Mouse (Mus musculus) CH12.LX (cell line): Measurements from ENCODE around the gene Carhsp1. TPM values are rescaled to one million over a fixed set of nuclear protein-coding genes. Genes with fewer than 3 reads are reported as not detected.

Experiments used
- DNase-seq: peaks from one replicate; pipeline ENCODE4 v3.0.0-alpha.2; 2013; ENCODE audit errors: extremely low read depth
- H3K27ac ChIP-seq: 2 replicates; pipeline ENCODE4 v1.5.1; 2012; ENCODE audit warnings: low read depth, mild to moderate bottlenecking, control low read depth, moderate library complexity; ENCODE audit not compliant: insufficient read depth
- H3K27me3 ChIP-seq: replicated peaks from 2 replicates; pipeline ENCODE3; 2012; ENCODE audit warnings: inconsistent platforms
- H3K36me3 ChIP-seq, 2 experiments: replicated peaks in 1 of 2; 2 replicates each; pipeline versions ENCODE3 to v1.6.1; 2012; ENCODE audit warnings: inconsistent platforms in 1 of 2, low read length in 1 of 2, mild to moderate bottlenecking in 1 of 2, mixed read lengths in 1 of 2, moderate library complexity in 1 of 2; ENCODE audit not compliant: control insufficient read depth in 1 of 2, insufficient read depth in 1 of 2
- H3K4me1 ChIP-seq, 2 experiments: 2 replicates each; pipeline ENCODE4 v1.6.1; 2012; ENCODE audit warnings: inconsistent platforms in 1 of 2, moderate library complexity in 1 of 2; ENCODE audit not compliant: insufficient read depth in 2 of 2, control insufficient read depth in 1 of 2
- H3K4me2 ChIP-seq: 2 replicates; pipeline ENCODE4 v1.6.1; 2012; ENCODE audit warnings: low read depth, mild to moderate bottlenecking, control low read depth; ENCODE audit not compliant: poor library complexity, insufficient read depth, severe bottlenecking
- H3K4me3 ChIP-seq, 3 experiments: fragments of 150-350 bp in 1 of 3; sonication (generic) in 1 of 3; replicated peaks in 1 of 3; 2 replicates each; pipeline versions ENCODE3 to v1.5.1; 2011 to 2012; ENCODE audit warnings: low read depth in 2 of 3, low read length in 2 of 3, mild to moderate bottlenecking in 2 of 3, moderate library complexity in 2 of 3, control low read depth in 1 of 3, improper control_type of control experiment in 1 of 3, inconsistent platforms in 1 of 3, mixed read lengths in 1 of 3; ENCODE audit not compliant: poor library complexity in 1 of 3
- H3K79me2 ChIP-seq: replicated peaks from 2 replicates; pipeline ENCODE4 v1.6.1; 2012; ENCODE audit warnings: mild to moderate bottlenecking, moderate library complexity; ENCODE audit not compliant: control insufficient read depth, poor library complexity, insufficient read depth, severe bottlenecking; ENCODE audit errors: extremely low read depth
- H3K9ac ChIP-seq: 2 replicates; pipeline ENCODE4 v1.6.1; 2012; ENCODE audit warnings: low read depth, mild to moderate bottlenecking, control low read depth, moderate library complexity; ENCODE audit not compliant: insufficient read depth
- H3K9me3 ChIP-seq: replicated peaks from 2 replicates; pipeline ENCODE3; 2012; ENCODE audit warnings: low read length, inconsistent platforms, mixed read lengths
- BHLHE40 ChIP-seq: IDR thresholded peaks from 2 replicates; pipeline ENCODE4 v1.6.1; 2011; ENCODE audit warnings: mild to moderate bottlenecking, low read depth, low read length, improper control_type of control experiment
- CHD1 ChIP-seq: IDR thresholded peaks from 2 replicates; pipeline ENCODE4 v1.6.1; 2012; ENCODE audit warnings: low read depth, low read length, improper control_type of control experiment, inconsistent platforms
- CHD2 ChIP-seq: IDR thresholded peaks from 2 replicates; pipeline ENCODE4 v1.6.1; 2011; ENCODE audit warnings: low read length, improper control_type of control experiment
- CTCF ChIP-seq, 2 experiments: IDR thresholded peaks in 1 of 2; conservative IDR thresholded peaks in 1 of 2; 2 replicates each; pipeline ENCODE4 v1.5.1; 2011 to 2012; ENCODE audit warnings: low read depth in 2 of 2, low read length in 2 of 2, improper control_type of control experiment in 1 of 2, inconsistent platforms in 1 of 2, mild to moderate bottlenecking in 1 of 2, moderate library complexity in 1 of 2
- ELF1 ChIP-seq: IDR thresholded peaks from 2 replicates; pipeline ENCODE4 v1.6.1; 2014; ENCODE audit warnings: low read depth, mild to moderate bottlenecking, inconsistent platforms, low read length, improper control_type of control experiment
- EP300 ChIP-seq: IDR thresholded peaks from 2 replicates; pipeline ENCODE4 v1.6.1; 2011; ENCODE audit warnings: low read length, improper control_type of control experiment
- HCFC1 ChIP-seq: IDR thresholded peaks from 2 replicates; pipeline ENCODE4 v1.6.1; 2012; ENCODE audit warnings: low read depth, mild to moderate bottlenecking, inconsistent platforms, low read length, improper control_type of control experiment
- IRF4 ChIP-seq: IDR thresholded peaks from 2 replicates; pipeline ENCODE4 v1.6.1; 2014; ENCODE audit warnings: low read depth, mild to moderate bottlenecking, inconsistent platforms, low read length, improper control_type of control experiment
- JUN ChIP-seq: IDR thresholded peaks from 2 replicates; pipeline ENCODE4 v1.6.1; 2011; ENCODE audit warnings: low read depth, mild to moderate bottlenecking, low read length, improper control_type of control experiment, moderate library complexity; ENCODE audit not compliant: insufficient read depth
- JUND ChIP-seq: conservative IDR thresholded peaks from 2 replicates; pipeline ENCODE4 v1.6.1; 2011; ENCODE audit warnings: low read depth, low read length, improper control_type of control experiment
- KAT2A ChIP-seq: IDR thresholded peaks from 2 replicates; pipeline ENCODE4 v1.6.1; 2012; ENCODE audit warnings: low read length, improper control_type of control experiment, inconsistent platforms; ENCODE audit not compliant: insufficient replicate concordance
- MAFK ChIP-seq: IDR thresholded peaks from 2 replicates; pipeline ENCODE4 v1.6.1; 2011; ENCODE audit warnings: low read length, improper control_type of control experiment; ENCODE audit not compliant: insufficient replicate concordance
- MAX ChIP-seq: IDR thresholded peaks from 2 replicates; pipeline ENCODE4 v1.6.1; 2011; ENCODE audit warnings: low read length, improper control_type of control experiment
- MAZ ChIP-seq: IDR thresholded peaks from 2 replicates; pipeline ENCODE4 v1.6.1; 2012; ENCODE audit warnings: low read depth, mild to moderate bottlenecking, inconsistent platforms, low read length, improper control_type of control experiment, moderate library complexity
- MEF2A ChIP-seq: IDR thresholded peaks from 2 replicates; pipeline ENCODE4 v1.6.1; 2014; ENCODE audit warnings: low read depth, mild to moderate bottlenecking, inconsistent platforms, low read length, improper control_type of control experiment, borderline replicate concordance
- MXI1 ChIP-seq: IDR thresholded peaks from 2 replicates; pipeline ENCODE4 v1.6.1; 2011; ENCODE audit warnings: mild to moderate bottlenecking, low read depth, low read length, improper control_type of control experiment
- NELFE ChIP-seq: IDR thresholded peaks from 2 replicates; pipeline ENCODE4 v1.6.1; 2011; ENCODE audit warnings: low read depth, low read length, improper control_type of control experiment
- NRF1 ChIP-seq: IDR thresholded peaks from 2 replicates; pipeline ENCODE4 v1.6.1; 2014; ENCODE audit warnings: low read depth, mild to moderate bottlenecking, inconsistent platforms, low read length, improper control_type of control experiment, moderate library complexity
- PAX5 ChIP-seq: IDR thresholded peaks from 2 replicates; pipeline ENCODE4 v1.6.1; 2012; ENCODE audit warnings: low read length, inconsistent platforms, mixed read lengths
- POLR2A ChIP-seq: IDR thresholded peaks from 2 replicates; pipeline ENCODE4 v1.6.1; 2011; ENCODE audit warnings: low read depth, mild to moderate bottlenecking, improper control_type of control experiment, low read length
- POLR2AphosphoS2 ChIP-seq: IDR thresholded peaks from 2 replicates; pipeline ENCODE4 v1.6.1; 2011; ENCODE audit warnings: low read depth, low read length, improper control_type of control experiment
- RAD21 ChIP-seq: IDR thresholded peaks from 2 replicates; pipeline ENCODE4 v1.6.1; 2011; ENCODE audit warnings: low read depth, mild to moderate bottlenecking, low read length, improper control_type of control experiment, moderate library complexity
- SIN3A ChIP-seq: IDR thresholded peaks from 2 replicates; pipeline ENCODE4 v1.6.1; 2012; ENCODE audit warnings: low read length, improper control_type of control experiment, inconsistent platforms
- SMC3 ChIP-seq: IDR thresholded peaks from 2 replicates; pipeline ENCODE4 v1.6.1; 2011; ENCODE audit warnings: low read depth, low read length, improper control_type of control experiment
- TBP ChIP-seq: conservative IDR thresholded peaks from 2 replicates; pipeline ENCODE4 v1.6.1; 2011; ENCODE audit warnings: low read depth, low read length, improper control_type of control experiment
- TCF12 ChIP-seq: IDR thresholded peaks from 2 replicates; pipeline ENCODE4 v1.6.1; 2014; ENCODE audit warnings: low read depth, mild to moderate bottlenecking, inconsistent platforms, low read length, improper control_type of control experiment
- UBTF ChIP-seq: IDR thresholded peaks from 2 replicates; pipeline ENCODE4 v1.6.1; 2012; ENCODE audit warnings: low read depth, mild to moderate bottlenecking, inconsistent platforms, low read length, improper control_type of control experiment, moderate library complexity
- USF1 ChIP-seq: IDR thresholded peaks from 2 replicates; pipeline ENCODE4 v1.6.1; 2014; ENCODE audit warnings: low read depth, mild to moderate bottlenecking, inconsistent platforms, low read length, improper control_type of control experiment
- USF2 ChIP-seq: conservative IDR thresholded peaks from 2 replicates; pipeline ENCODE4 v1.6.1; 2011; ENCODE audit warnings: low read depth, low read length, improper control_type of control experiment
- ZKSCAN1 ChIP-seq: IDR thresholded peaks from 2 replicates; pipeline ENCODE4 v1.6.1; 2012; ENCODE audit warnings: low read depth, inconsistent platforms, low read length, improper control_type of control experiment, borderline replicate concordance
- ZMIZ1 ChIP-seq: IDR thresholded peaks from 2 replicates; pipeline ENCODE4 v1.6.1; 2012; ENCODE audit warnings: low read depth, mild to moderate bottlenecking, inconsistent platforms, low read length, improper control_type of control experiment
- ZNF384 ChIP-seq: IDR thresholded peaks from 2 replicates; pipeline ENCODE4 v1.6.1; 2012; ENCODE audit warnings: low read depth, low read length, improper control_type of control experiment, inconsistent platforms
- dilution Hi-C: fragments of 300-500 bp; cut with MboI; formaldehyde crosslinking; loops from 2 replicates; pipeline ENCODE4 v1.14.3; 2020; ENCODE audit warnings: low sequenced_read_pairs; ENCODE audit not compliant: extremely low pct_unique_long_range_greater_than_20kb, extremely low pct_ligation_motif_present
- in situ Hi-C: fragments of 300-500 bp; cut with MboI; formaldehyde crosslinking; loops from 3 replicates; pipeline ENCODE4 v1.14.3; 2019; ENCODE audit warnings: low sequenced_read_pairs, low pct_ligation_motif_present, low pct_unique_long_range_greater_than_20kb, mixed read lengths
- polyA plus RNA-seq: library from polyadenylated mRNA; unstranded; fragments of >175 nt; gene quantifications from 2 replicates; pipeline ENCODE4 v1.2.1, GENCODE M21; 2012; ENCODE audit warnings: low read depth; ENCODE audit not compliant: insufficient read length
- total RNA-seq, 2 experiments: library from RNA; depleted of rRNA; stranded (reverse); fragments of 300-350 nt in 1 of 2; fragments of >200 nt in 1 of 2; gene quantifications; 2 replicates each; pipeline ENCODE4 v1.2.3; 2012 to 2014

Carhsp1 gene
- total and polyA plus RNA-seq, 3 experiments: 26.0 to 29.7 (median 26.2) TPM

DNA sequence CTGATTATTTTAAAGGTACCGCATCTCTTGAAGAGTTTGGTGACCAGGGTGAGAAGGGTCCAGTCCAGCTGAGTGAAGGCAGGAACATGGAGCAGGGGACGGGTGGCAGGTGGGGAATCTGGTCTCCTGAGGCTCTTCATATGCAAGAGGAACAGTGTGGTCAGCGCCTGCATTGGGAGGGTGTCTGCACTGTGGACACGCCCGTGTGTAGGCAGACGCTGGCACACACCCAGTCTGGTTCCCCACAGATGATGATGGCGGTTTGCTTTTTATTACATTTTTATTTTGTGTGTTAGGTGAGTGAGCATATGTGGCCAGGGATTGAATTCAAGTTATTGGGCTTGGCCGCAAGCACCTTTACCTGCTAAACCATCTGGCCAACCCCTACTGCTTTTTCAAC is 3.6 kb upstream of the Carhsp1 start:
- peaks cover 15% of the 10 kb centered on the region for H3K27me3 ChIP-seq
- no peak overlapping the region for H3K4me3 ChIP-seq
- H3K9me3 ChIP-seq: no peaks in the 10 kb centered on the region
- no peak overlapping the region for H3K27ac ChIP-seq
- no peak for DNase-seq
- H3K4me1 ChIP-seq: peaks cover 8 to 32% of the 10 kb centered on the region in 2 experiments
- TF ChIP-seq JUND (no peak), POLR2A (no peak), TBP (no peak), PAX5 (no peak), MAZ (no peak), UBTF (no peak), CHD1 (no peak), USF1 (no peak), MXI1 (no peak), RAD21 (no peak), NRF1 (no peak), JUN (no peak), IRF4 (no peak)
- in situ Hi-C loops: loop anchor here (5.0 kb wide), 2 partner anchors 33 to 183 kb away; no protein-coding TSS in a partner anchor
- H3K4me2 ChIP-seq: no peak overlapping the region
- no peaks in the 10 kb centered on the region for H3K79me2 ChIP-seq
- H3K9ac ChIP-seq: no peak overlapping the region
- dilution Hi-C loops: no loop called here
- H3K36me3 ChIP-seq: peaks cover 0 to 1% of the 10 kb centered on the region in 2 experiments

DNA sequence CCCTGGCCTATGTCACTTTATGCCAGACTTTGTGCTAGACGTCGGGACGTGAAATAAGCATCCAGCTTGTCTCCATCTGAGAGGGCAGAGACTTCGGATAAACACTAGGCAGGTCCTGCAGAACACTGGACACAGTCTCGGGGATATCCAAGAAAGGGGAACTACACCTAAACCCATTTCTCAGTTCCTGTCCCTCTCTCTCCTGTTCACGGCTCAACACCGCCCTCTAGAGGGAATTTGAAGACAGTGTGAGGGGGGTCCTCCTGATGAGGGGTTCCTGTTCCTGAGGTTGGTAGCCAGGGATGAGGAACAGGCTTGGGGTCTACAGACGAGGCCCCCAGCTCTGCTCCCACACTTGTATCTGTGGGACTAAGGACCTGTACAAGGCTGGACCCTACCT is 2.2 kb upstream of the Carhsp1 start:
- Histone ChIP-seq H3K36me3 (peaks cover under 1 to 8% of the 10 kb centered on the region in 2 experiments), H3K79me2 (no peaks in the 10 kb centered on the region), H3K27me3 (peaks cover 15% of the 10 kb centered on the region), H3K27ac (no peak overlapping the region), H3K9me3 (no peaks in the 10 kb centered on the region), H3K4me2 (peak overlapping the region; percentile 59), H3K9ac (no peak overlapping the region), H3K4me1 (peaks cover 14 to 46% of the 10 kb centered on the region in 2 experiments), H3K4me3 (peak overlapping the region in 1 of 3 experiments; percentile 9)
- peak; percentile 94 for DNase-seq
- in situ Hi-C loops (loop anchor here (5.0 kb wide), 1 partner anchor 262 kb away; no protein-coding TSS in a partner anchor), dilution Hi-C loops (no loop called here)
- no peak for TF ChIP-seq USF2
- TF ChIP-seq IRF4: peak; percentile 99
- no peak for TF ChIP-seq TCF12
- no peak for TF ChIP-seq MAFK
- TF ChIP-seq ZNF384: no peak
- no peak for TF ChIP-seq TBP
- TF ChIP-seq KAT2A: no peak
- no peak for TF ChIP-seq POLR2AphosphoS2
- peak; percentile 96 for TF ChIP-seq SMC3
- no peak for TF ChIP-seq USF1
- no peak for TF ChIP-seq PAX5
- 0 out of 2 replicates have a peak, but pooled peaks have one; percentile 25 for TF ChIP-seq BHLHE40
- TF ChIP-seq MEF2A: 0 out of 2 replicates have a peak, but pooled peaks have one; percentile 53
- 0 out of 2 replicates have a peak, but pooled peaks have one; percentile 54 for TF ChIP-seq SIN3A
- TF ChIP-seq POLR2A: no peak
- TF ChIP-seq CTCF (conservative IDR thresholded peaks at IDR 0.05 in 1 of 2, IDR thresholded peaks at IDR 0.05 in 1 of 2; ENCODE audit: low read depth in 2 of 2, low read length in 2 of 2): peak; percentile 94 to 99
- TF ChIP-seq MXI1: no peak
- TF ChIP-seq NRF1: no peak
- TF ChIP-seq MAZ: peak; percentile 98
- TF ChIP-seq ZKSCAN1: no peak
- TF ChIP-seq EP300: peak; percentile 97
- peak; percentile 66 for TF ChIP-seq ELF1
- TF ChIP-seq ZMIZ1: no peak
- TF ChIP-seq MAX: no peak
- TF ChIP-seq HCFC1: no peak; the same call in 1 of the 2 replicates
- no peak for TF ChIP-seq CHD2
- TF ChIP-seq NELFE: no peak; the same call in 1 of the 2 replicates
- no peak for TF ChIP-seq UBTF
